Mouse (Mus musculus) leukemia stem cell, adult 10-12 weeks (primary cell): ENCODE data around the gene Ceacam15. TPM values are rescaled to one million over a fixed set of nuclear protein-coding genes. Genes with fewer than 3 reads are reported as not detected.

Experiments
- polyA plus RNA-seq: library from polyadenylated mRNA; stranded (reverse); fragments of >175 nt; gene quantifications from 2 replicates; pipeline ENCODE4 v1.2.3, GENCODE M21; 2012; ENCODE audit warnings: low replicate concordance

The Ceacam15 gene
- not detected in 2 replicates for polyA plus RNA-seq

GRCm38 (mm10) chr7:16675605-16676004 is at the start of gene Ceacam15:
Gene Ceacam15, minus strand, starts transcription at chr7:16675705.

DNA sequence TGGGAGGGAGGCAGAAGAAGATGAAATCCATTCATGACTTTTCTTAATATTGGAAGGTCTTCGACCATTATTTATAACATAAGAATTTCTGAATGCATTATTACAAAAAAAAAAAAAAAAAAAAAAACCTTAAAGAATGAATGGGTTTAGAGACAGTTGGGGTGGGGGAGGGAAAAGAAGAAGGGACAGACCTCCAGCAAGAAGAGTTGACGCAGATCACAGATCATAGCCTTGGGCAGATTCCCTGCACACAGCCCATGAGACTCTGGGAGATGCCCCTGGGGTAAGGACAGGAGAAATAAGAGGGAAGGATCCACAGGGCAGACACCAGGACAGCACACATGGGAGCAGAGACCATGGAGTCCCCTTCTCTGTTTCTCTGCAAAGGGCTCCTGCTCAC is 46.1 kb upstream of the Ceacam15 start, which contains the start of gene Ceacam9:
Gene Ceacam9 (plus strand): TSS at position 301 of the 400 bp plus-strand sequence.

Other genes starting within 250 kb of the Ceacam15 start
- gene Tmem160, start 222.9 kb downstream of the Ceacam15 start, polyA plus RNA-seq = 88.8 and 162 TPM in 2 replicates
- 0.26 TPM in 1 of 2 replicates, not detected in the other for gene Npas1, start 198.0 kb downstream of the Ceacam15 start, polyA plus RNA-seq
- gene Arhgap35, start 60.7 kb downstream of the Ceacam15 start, polyA plus RNA-seq = 0.97 and 7.1 TPM in 2 replicates
- gene Ceacam9, start 46.2 kb upstream of the Ceacam15 start, polyA plus RNA-seq = not detected in 2 replicates
- 337 and 641 TPM in 2 replicates for gene Ap2s1, start 62.7 kb upstream of the Ceacam15 start, polyA plus RNA-seq
- 57.8 and 110 TPM in 2 replicates for gene Slc1a5, start 105.6 kb upstream of the Ceacam15 start, polyA plus RNA-seq
- gene Strn4, start 140.2 kb upstream of the Ceacam15 start, polyA plus RNA-seq = 110 and 114 TPM in 2 replicates
- gene Fkrp, start 141.0 kb upstream of the Ceacam15 start, polyA plus RNA-seq = 34.4 and 47.5 TPM in 2 replicates
- gene Prkd2, start 167.2 kb upstream of the Ceacam15 start, polyA plus RNA-seq = 33.2 and 65.6 TPM in 2 replicates
- gene Dact3, start 199.6 kb upstream of the Ceacam15 start, polyA plus RNA-seq = 0.61 and 1.2 TPM in 2 replicates
- gene Gng8, start 216.1 kb upstream of the Ceacam15 start, polyA plus RNA-seq = not detected in 2 replicates
- gene Ptgir, start 230.8 kb upstream of the Ceacam15 start, polyA plus RNA-seq = 0.28 and 0.76 TPM in 2 replicates
- 1,517 and 1,958 TPM in 2 replicates for gene Calm3, start 248.4 kb upstream of the Ceacam15 start, polyA plus RNA-seq